Mouse (Mus musculus) WW6 (cell line): ENCODE measurements around the gene Vpreb2.
"Not testable (repeated sequence)": the region's sequence is repeated elsewhere in the genome, so short reads cannot be mapped to it uniquely, and the experiment has no call there.

ENCODE experiments used
- DNase-seq: peaks from one replicate; pipeline ENCODE4 v3.0.0-alpha.2; 2013; ENCODE audit warnings: low read depth, low spot score

Vpreb2 gene

GRCm38 (mm10) chr16:17980128-17980527 is at the start of gene Vpreb2:
Vpreb2 (plus strand) TSS chr16:17980428.
- no peak for DNase-seq

GRCm38 (mm10) chr16:17931906-17932460 is 48.2 kb upstream of the Vpreb2 start:
- no peak for DNase-seq

DNA sequence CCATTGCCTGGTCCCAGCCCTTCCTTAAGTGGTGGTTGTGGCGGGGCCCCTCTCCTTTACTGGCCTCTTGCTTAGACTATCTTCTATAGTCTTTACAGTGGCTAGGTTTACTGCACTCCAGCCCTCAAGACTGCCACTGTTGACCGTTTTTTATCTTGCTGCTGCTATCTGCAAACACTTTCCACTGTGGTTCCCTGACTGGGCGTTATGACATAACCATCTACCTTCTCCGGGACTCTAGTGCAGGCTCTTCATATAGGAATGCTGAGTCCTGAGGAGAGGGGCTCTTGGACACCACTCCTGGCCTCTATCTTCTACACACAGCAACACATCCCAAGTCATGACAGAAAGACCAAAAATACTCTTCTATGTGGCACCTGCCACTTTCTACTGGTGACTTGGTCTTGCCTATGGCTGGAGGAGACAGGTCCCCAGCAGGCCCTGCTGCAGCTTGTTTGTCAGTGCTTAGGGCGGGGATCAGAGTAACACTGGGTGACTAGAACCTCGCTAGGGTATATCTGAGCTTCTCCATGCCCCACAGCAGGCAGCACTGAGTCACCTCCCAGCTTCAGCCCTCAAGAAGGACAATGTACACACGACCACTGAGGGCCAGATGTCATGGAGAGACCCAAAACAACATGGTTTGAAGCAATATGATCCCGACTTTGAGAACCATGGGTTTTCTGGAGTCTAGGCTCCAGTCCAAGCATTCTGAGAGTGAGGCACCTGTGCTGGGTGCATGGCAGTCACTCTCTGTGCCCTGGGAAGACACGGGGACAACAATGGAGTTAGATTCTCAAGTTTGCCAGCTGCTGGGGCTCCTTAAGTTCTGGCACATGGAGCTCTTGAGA is 46.4 kb upstream of the Vpreb2 start:
- DNase-seq: no peak

DNA sequence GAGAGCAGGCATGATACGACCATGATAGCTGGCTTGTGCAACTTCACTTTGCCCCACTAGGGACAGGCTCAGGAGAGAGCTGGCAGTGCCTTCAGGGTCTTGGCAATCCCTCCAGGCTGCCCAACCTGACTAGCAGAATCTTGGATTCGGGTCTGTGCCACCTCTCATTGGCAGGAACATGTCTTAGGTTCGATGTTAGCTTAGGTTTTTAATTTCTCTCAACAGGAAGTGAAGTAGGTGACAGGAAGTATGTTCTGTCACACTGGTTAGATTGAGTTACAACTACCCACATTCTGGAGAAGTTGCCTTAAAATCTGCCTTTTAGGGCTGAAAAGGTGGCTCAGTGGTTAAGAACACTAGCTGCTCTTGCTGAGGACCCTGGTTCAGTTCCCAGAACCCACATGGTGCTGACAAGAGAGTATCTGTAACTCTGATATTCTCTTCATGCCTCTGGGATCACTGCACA is 45.8 kb upstream of the Vpreb2 start:
- DNase-seq: no peak

GRCm38 (mm10) chr16:17936776-17937175 is 43.5 kb upstream of the Vpreb2 start:
- DNase-seq: no peak

- DNase-seq: no peak
These were observed 42.0 kb upstream of the Vpreb2 start for GRCm38 (mm10) chr16:17938187-17938586.

DNA sequence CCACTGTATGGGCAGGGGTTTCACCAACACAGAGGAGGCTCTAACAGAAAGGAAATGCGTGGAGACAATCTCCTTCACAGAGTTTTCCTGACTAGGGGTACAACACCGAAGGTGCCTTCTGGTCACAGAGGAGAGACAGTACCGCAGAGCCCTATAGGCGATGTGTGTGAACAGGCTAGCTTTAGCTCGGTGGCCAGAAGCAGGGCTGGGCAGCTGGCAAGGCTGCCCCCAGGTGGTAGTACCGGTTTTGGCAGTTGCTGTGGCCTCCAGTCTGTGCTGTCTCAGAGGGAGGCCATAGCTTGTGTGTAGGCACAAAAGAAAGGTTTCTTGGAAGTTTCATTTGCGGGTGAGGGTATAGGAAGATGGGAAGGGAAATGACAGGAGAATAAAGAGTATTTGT is 41.4 kb upstream of the Vpreb2 start:
- DNase-seq: peak; percentile 53

GRCm38 (mm10) chr16:17939255-17939751 is 40.9 kb upstream of the Vpreb2 start:
- DNase-seq: no peak

DNA sequence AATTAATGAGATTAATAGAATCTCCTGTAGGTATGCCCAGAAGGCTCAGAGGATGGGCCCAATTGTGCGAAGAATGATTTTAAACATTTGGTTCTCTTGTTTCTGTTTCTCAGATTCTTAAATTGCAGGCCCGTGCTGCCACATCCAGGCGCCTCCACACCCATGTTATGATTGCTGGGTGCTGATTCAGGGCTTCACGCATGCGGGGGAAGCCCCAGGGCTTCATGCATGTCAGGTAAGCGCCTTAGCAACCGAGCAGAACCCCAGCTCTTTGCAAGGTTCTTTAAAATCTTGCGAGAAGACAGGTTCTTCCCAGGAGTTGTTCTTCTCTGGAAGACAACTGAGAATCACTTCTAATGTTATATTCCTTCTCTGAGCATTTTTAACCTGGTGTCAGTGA is 36.8 kb upstream of the Vpreb2 start:
- DNase-seq: no peak

DNA sequence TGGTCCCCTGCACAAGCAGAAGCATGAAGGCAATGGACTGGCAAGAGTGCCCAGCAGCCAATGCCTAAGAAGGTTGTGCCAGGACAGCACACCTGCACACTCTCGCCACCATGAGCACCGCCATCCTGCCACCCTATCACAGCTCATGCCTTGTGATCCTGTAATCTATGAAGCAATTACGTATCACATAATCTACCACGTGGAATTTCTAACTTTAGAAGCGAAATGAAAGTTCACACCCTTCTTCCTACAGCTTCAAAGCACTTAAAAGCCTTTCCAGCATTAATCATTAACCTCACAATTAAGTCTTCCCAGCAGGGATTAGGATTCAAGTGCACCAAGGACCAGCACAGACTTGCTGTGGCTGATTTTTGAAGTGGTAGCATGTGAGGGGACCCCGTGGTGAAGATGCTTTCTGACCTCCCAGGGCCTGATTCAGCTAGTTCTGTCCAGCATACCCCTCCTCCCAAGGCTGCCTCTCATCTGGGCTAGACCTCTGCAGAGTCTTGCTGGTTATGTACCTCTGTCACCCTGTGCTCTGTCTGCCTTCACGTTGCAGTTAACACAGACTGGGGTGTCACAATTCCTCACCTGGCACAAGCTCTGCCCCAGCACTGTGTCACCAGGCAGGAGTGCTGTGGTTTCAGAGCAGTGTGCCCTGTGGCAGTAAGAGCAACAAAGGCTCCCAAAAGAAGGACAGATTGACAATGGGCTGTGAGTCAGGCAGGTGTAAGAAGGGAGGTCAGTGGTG is 35.0 kb upstream of the Vpreb2 start:
- no peak for DNase-seq

DNA sequence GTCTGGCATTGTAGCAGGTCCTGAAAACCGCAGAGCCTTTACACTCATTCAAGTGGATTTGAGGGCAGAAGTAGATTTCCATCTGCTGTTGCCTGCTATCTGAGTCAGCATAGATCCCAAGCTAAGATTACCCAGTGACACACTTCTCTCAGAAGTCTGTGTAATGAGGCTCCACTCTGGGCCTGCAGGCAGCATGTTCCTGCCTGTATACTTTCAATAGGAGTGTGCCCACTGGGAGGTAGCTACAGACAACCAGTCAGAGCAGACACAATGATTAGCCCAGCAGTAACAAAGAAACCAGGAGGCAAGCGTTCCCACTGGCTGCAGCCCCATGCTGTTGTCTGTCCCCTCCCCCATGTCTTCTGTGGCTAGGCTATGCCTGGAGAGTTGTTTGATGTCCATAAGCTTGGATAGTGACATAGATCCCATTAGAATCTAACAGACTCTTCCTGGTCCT is 30.8 kb upstream of the Vpreb2 start:
- no peak for DNase-seq

DNA sequence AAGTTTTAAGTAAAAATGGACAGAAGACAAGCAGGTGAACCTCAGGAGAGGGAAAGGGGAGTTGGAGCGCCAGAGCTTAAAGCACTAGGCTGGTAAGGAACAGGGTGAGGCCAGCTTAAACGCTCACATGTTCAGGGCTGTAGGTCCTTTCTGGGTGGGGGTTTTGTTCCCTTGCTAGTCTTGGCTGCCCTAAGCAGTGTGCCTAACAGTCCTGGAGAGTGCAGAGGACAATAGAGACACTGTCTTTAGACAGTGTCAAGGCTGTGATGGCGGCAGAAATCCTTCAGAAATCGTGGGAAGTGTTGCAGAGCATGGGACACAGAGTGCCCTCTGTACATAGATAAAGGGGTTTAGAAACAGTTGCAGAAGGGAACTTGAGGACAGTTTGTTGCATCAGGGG is 30.2 kb upstream of the Vpreb2 start:
- DNase-seq: no peak

DNA sequence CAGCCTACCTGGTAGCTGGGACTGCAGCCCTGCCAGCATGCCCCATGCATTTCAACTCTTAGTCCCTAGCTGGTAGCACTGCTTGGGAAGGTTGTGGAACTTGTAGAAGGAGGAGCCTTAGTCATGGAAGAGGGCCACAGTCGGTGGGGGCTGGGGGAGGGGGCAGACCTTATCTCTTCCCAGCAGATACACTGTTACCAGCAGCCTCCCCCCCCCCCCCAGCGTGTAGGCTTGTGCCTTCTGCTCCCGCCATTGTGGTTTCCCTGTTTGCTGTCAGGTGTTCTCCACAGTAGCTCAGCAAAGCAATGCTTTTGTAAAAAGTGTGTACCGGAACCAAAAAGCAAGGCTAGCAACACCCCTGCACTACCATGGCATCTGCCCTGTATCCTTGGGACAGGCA is 28.6 kb upstream of the Vpreb2 start:
- no peak for DNase-seq

DNA sequence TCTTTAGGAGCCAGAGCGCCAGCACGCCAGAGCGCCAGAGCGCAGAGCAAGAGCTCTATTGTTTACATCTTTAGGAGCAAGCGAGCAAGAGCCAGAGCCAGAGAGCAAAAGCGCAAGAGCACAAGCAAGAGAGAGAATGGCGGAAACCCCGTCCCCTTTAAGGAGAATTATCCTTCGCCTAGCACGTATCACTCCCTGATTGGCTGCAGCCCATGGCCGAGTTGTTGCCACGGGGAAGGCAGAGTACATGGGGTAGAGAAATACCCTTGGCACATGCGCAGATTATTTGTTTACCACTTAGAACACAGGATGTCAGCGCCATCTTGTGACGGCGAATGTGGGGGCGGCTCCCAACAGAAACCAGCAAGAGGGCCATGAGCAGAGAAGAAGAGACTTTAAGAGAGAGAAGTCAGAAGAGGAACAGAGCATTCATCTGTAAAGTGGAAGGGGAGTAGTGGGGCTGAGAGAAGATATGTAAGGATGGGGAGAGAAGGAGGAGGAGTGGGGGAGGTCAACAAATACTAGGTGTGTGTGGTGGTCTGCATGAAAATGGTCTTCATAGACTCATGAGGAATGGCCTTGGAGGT is 24.1 kb upstream of the Vpreb2 start:
- DNase-seq: not testable (repeated sequence)

- no peak for DNase-seq
These were observed 18.1 kb upstream of the Vpreb2 start for GRCm38 (mm10) chr16:17962091-17962490.

DNA sequence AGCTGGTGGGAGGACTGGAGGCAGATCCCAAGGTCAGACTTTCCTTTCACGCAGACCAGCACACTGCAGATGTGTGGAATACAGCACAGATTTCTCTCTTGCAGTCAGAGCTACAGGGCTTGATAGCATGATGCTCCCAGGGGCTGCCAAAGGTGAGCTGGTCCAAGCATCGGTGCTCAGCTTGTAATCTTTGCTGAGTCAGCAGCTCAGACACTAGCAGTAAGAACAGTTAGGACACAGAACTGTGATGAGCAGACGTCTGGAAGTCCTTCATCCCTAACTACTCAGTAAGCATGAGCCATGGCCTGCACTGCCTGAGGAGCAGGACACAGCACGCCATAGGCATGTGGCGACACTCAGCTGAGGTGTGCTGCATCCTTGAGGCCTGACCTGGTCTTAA is 8.4 kb upstream of the Vpreb2 start:
- no peak for DNase-seq

- not testable (repeated sequence) for DNase-seq
These were observed 2.4 kb upstream of the Vpreb2 start for GRCm38 (mm10) chr16:17977840-17978239.

GRCm38 (mm10) chr16:17983201-17983600 is 3.0 kb downstream of the Vpreb2 start:
- no peak for DNase-seq

- no peak for DNase-seq
These were observed 4.0 kb downstream of the Vpreb2 start for GRCm38 (mm10) chr16:17984231-17984630.

- DNase-seq: no peak
These were observed 4.8 kb downstream of the Vpreb2 start for GRCm38 (mm10) chr16:17985078-17985477.

GRCm38 (mm10) chr16:17986456-17987132 is 6.4 kb downstream of the Vpreb2 start:
- no peak for DNase-seq
